Mouse (Mus musculus) forebrain, postnatal 0 days (tissue): ENCODE measurements at regions not wholly inside any gene's neighbourhood (a gene's known extent, or its start where the extent isn't known, plus 50 kb on each side); places are given as distances from the start of the nearest gene placed in this dataset.

Experiments used
- ATAC-seq: fragments of 200-750 bp; cut with Nextera tagmentation; 2 replicates; pipeline ENCODE4 v1.8.0; 2017; ENCODE audit warnings: mild to moderate bottlenecking, moderate library complexity
- DNase-seq: peaks from one replicate; pipeline ENCODE4 v3.0.0-alpha.2; 2015
- H3K27ac ChIP-seq: fragments of 300-500 bp; sonication (generic); 2 replicates; pipeline ENCODE4 v1.5.1; 2014; ENCODE audit warnings: low read depth, mild to moderate bottlenecking, antibody characterized with exemption, low read length, moderate library complexity, mixed read lengths
- H3K27me3 ChIP-seq: fragments of 300-500 bp; sonication (generic); 2 replicates; pipeline ENCODE4 v1.6.1; 2014; ENCODE audit warnings: mild to moderate bottlenecking, low read length, mixed read lengths; ENCODE audit not compliant: insufficient read depth
- H3K36me3 ChIP-seq: fragments of 300-500 bp; sonication (generic); 2 replicates; pipeline ENCODE4 v1.6.1; 2014; ENCODE audit warnings: mild to moderate bottlenecking, moderate library complexity; ENCODE audit not compliant: insufficient read depth
- H3K4me1 ChIP-seq: fragments of 300-500 bp; sonication (generic); 2 replicates; pipeline ENCODE4 v1.6.1; 2014; ENCODE audit warnings: antibody characterized with exemption; ENCODE audit not compliant: insufficient read depth
- H3K4me2 ChIP-seq: fragments of 300-500 bp; sonication (generic); 2 replicates; pipeline ENCODE4 v1.6.1; 2014; ENCODE audit warnings: low read depth, mild to moderate bottlenecking, moderate library complexity
- H3K4me3 ChIP-seq: fragments of 300-500 bp; sonication (generic); 2 replicates; pipeline ENCODE4 v1.5.1; 2014; ENCODE audit warnings: low read depth, low read length, mixed read lengths
- H3K9ac ChIP-seq: fragments of 300-500 bp; sonication (generic); 2 replicates; pipeline ENCODE4 v1.6.1; 2014; ENCODE audit warnings: mild to moderate bottlenecking
- H3K9me3 ChIP-seq: fragments of 300-500 bp; sonication (generic); 2 replicates; pipeline ENCODE4 v1.6.1; 2016; ENCODE audit warnings: low read length
- CTCF ChIP-seq: sonication (generic); IDR thresholded peaks from 2 replicates; pipeline ENCODE4 v1.5.1; 2016; ENCODE audit warnings: antibody characterized with exemption, control low read depth, low read depth
- WGBS: fragments of 180-500 bp; shearing (Covaris S2); extraction: QIAGEN DNeasy Blood & Tissue Kit; methylation state at CpG from one replicate; pipeline ENCODE4 v1.1.7; 2014; 5-methylcytosine and 5-hydroxymethylcytosine counted together

DNA sequence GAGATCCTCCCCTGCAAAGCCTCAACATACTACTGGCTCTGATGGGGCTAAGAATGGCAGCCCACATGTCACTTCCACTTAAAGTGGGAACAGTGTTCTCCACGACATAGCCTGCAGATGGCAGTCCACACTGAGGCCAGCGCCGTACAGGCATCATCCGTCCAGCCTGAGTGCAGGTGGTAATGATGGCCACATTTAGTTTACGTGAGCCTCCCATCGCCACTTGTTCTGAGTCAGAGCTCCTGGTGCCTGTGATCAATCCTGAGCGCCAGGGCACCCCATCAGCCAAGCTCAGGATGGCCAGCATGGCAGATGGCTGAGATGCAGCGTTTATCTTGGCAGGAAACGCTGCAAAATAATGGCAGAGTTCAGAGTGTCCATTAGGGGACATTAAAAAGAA is 159.6 kb downstream of the Adgrd1 start:
- Histone ChIP-seq H3K27ac (no peak overlapping the region), H3K4me3 (no peak overlapping the region), H3K4me1 (no peaks in the 10 kb centered on the region), H3K27me3 (no peaks in the 10 kb centered on the region), H3K36me3 (no peaks in the 10 kb centered on the region), H3K9ac (no peak overlapping the region), H3K4me2 (no peak overlapping the region), H3K9me3 (no peaks in the 10 kb centered on the region)
- DNase-seq (no peak), ATAC-seq (peak; percentile 56)
- WGBS, result 74% methylated on average over 9 of the region's 9 CpGs
- peak; percentile 47 for TF ChIP-seq CTCF

- Histone ChIP-seq H3K27ac (no peak overlapping the region), H3K4me3 (no peak overlapping the region), H3K4me1 (no peaks in the 10 kb centered on the region), H3K4me2 (no peak overlapping the region), H3K27me3 (no peaks in the 10 kb centered on the region), H3K9me3 (no peaks in the 10 kb centered on the region), H3K9ac (no peak overlapping the region), H3K36me3 (no peaks in the 10 kb centered on the region)
- no peak for TF ChIP-seq CTCF
- ATAC-seq (no peak), DNase-seq (no peak)
- WGBS, result 69% methylated on average over 5 of the region's 5 CpGs
These were observed 160.7 kb downstream of the Adgrd1 start for GRCm38 (mm10) chr5:129257206-129257605.

- Histone ChIP-seq H3K9ac (no peak overlapping the region), H3K4me2 (no peak overlapping the region), H3K27me3 (no peaks in the 10 kb centered on the region), H3K36me3 (no peaks in the 10 kb centered on the region), H3K4me1 (no peaks in the 10 kb centered on the region), H3K4me3 (no peak overlapping the region), H3K27ac (no peak overlapping the region), H3K9me3 (no peaks in the 10 kb centered on the region)
- DNase-seq (no peak), ATAC-seq (no peak)
- 89% methylated on average over 9 of the region's 9 CpGs for WGBS
- no peak for TF ChIP-seq CTCF
These were observed 164.1 kb downstream of the Adgrd1 start for GRCm38 (mm10) chr5:129260689-129261088.

GRCm38 (mm10) chr5:129263118-129263517 is 166.6 kb downstream of the Adgrd1 start:
- TF ChIP-seq CTCF, result no peak
- Histone ChIP-seq H3K27ac (no peak overlapping the region), H3K4me3 (no peak overlapping the region), H3K9ac (no peak overlapping the region), H3K4me1 (no peaks in the 10 kb centered on the region), H3K4me2 (no peak overlapping the region), H3K9me3 (no peaks in the 10 kb centered on the region), H3K36me3 (no peaks in the 10 kb centered on the region), H3K27me3 (no peaks in the 10 kb centered on the region)
- 24% methylated on average over 9 of the region's 9 CpGs for WGBS
- no peak for ATAC-seq
- DNase-seq, result no peak

DNA sequence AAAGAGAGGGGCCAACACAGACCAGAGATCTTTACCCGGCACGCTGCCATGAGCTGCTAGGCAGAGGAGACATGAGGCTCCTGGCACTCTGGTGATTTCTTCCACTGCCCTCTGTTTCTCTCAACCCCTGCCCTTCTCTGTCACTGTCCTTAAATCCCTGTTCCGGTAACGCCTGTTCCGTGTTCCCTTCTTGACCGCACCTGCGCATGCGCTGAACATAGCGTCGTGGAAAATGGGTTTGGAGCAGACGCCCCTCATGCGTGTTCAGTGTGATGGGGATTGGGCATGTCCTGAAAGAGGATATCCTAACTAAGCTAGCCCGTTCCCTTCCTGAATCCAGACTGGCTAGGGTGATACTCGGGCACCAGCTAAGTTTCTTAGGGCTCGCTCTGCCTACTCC is 167.8 kb downstream of the Adgrd1 start:
- Histone ChIP-seq H3K36me3 (no peaks in the 10 kb centered on the region), H3K4me1 (no peaks in the 10 kb centered on the region), H3K9ac (no peak overlapping the region), H3K9me3 (no peaks in the 10 kb centered on the region), H3K27ac (no peak overlapping the region), H3K4me3 (no peak overlapping the region), H3K27me3 (no peaks in the 10 kb centered on the region), H3K4me2 (no peak overlapping the region)
- no peak for TF ChIP-seq CTCF
- DNase-seq (no peak), ATAC-seq (no peak)
- 95% methylated on average over 15 of the region's 15 CpGs for WGBS

- DNase-seq (peak; percentile 59), ATAC-seq (peak; percentile 63)
- TF ChIP-seq CTCF, result no peak
- Histone ChIP-seq H3K4me2 (no peak overlapping the region), H3K27me3 (no peaks in the 10 kb centered on the region), H3K36me3 (no peaks in the 10 kb centered on the region), H3K4me3 (no peak overlapping the region), H3K9ac (no peak overlapping the region), H3K4me1 (0 out of 2 replicates have a peak, but pooled peaks cover 4% of the 10 kb centered on the region), H3K27ac (peak overlapping the region; percentile 48), H3K9me3 (no peaks in the 10 kb centered on the region)
- 49% methylated on average over 9 of the region's 9 CpGs for WGBS
These were observed 171.9 kb downstream of the Adgrd1 start for GRCm38 (mm10) chr5:129268456-129268855.

DNA sequence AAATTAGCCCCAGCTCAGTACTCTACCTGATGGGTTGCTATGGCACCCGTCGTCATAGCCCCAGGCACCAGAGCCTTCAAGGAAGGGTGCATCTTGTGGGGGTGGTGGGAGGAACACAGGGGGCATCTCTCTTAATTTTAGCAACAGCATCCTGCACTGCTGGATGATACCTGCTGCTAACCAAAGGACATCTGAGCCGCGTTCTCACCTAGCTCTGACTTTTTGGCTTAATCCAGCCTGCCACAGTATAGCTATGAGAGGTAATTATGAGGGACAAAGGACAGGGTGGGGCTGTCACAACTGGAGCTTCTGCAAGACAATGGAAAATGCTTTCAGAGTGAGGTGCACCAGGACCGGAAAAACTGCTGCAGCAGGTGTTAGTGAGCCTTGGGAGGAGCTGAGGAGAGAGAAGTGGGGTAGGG is 173.5 kb downstream of the Adgrd1 start:
- no peak for TF ChIP-seq CTCF
- Histone ChIP-seq H3K4me1 (0 out of 2 replicates have a peak, but pooled peaks cover 4% of the 10 kb centered on the region), H3K9ac (no peak overlapping the region), H3K4me2 (no peak overlapping the region), H3K27ac (no peak overlapping the region), H3K27me3 (no peaks in the 10 kb centered on the region), H3K9me3 (no peaks in the 10 kb centered on the region), H3K36me3 (no peaks in the 10 kb centered on the region), H3K4me3 (no peak overlapping the region)
- no peak for DNase-seq
- ATAC-seq, result peak; percentile 38; the same call in 1 of the 2 replicates
- 12% methylated on average over 5 of the region's 5 CpGs for WGBS

- Histone ChIP-seq H3K9ac (no peak overlapping the region), H3K27me3 (no peaks in the 10 kb centered on the region; the same call in 1 of the 2 replicates), H3K4me1 (no peaks in the 10 kb centered on the region), H3K4me2 (no peak overlapping the region), H3K9me3 (no peaks in the 10 kb centered on the region), H3K36me3 (no peaks in the 10 kb centered on the region), H3K27ac (no peak overlapping the region), H3K4me3 (no peak overlapping the region)
- no peak for DNase-seq
- ATAC-seq, result no peak
- WGBS, result 37% methylated on average over 2 of the region's 2 CpGs
- no peak for TF ChIP-seq CTCF
These were observed 184.9 kb downstream of the Adgrd1 start for GRCm38 (mm10) chr5:129281406-129281805.
